Mouse (Mus musculus) ES-E14 (cell line): ENCODE data around the gene Hkdc1.

Source experiments
- CHD2 ChIP-seq: IDR thresholded peaks from 2 replicates; pipeline ENCODE4 v1.6.1; 2014; ENCODE audit warnings: mild to moderate bottlenecking, low read depth, low read length, inconsistent platforms
- MAFK ChIP-seq: IDR thresholded peaks from 2 replicates; pipeline ENCODE4 v1.6.1; 2014; ENCODE audit warnings: mild to moderate bottlenecking, low read depth, low read length, inconsistent platforms; ENCODE audit not compliant: insufficient read depth

DNA sequence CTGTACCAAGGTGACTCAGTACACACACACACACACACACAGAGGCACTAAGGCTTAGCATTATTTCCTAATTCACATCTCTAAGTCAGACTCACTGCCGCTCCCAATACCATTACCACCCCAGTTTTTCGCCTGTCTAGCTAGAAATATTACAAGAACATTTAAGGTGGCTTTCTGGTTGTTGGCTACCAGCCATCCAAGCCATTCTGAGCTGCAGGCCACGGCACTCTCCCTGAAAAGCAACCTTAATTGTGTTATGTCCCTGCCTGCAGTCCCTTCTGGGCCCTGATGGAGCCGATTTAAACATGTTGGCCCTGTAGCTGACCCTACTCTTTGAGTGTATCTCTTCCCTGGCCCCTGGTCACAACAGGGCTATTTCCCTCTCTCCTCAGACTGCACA, 80.3 kb downstream of the Hkdc1 start:
- TF ChIP-seq CHD2 = no peak
- TF ChIP-seq MAFK = no peak
